Mouse (Mus musculus): Measurements from ENCODE around the gene Gnpnat1. TPM values are rescaled to one million over a fixed set of nuclear protein-coding genes. Genes with fewer than 3 reads are reported as not detected.

Gene Gnpnat1
- total RNA-seq, 2 experiments from 2014 or later, result 9.5 to 12.3 TPM

Small RNAs within 50 kb of the gene (microRNA-seq; reads per million reads assigned to microRNA genes)
- 0 reads per million in 2 experiments for gene Gm25353

Other genes starting within 250 kb of the Gnpnat1 start
- gene Gpr137c, start 185.2 kb downstream of the Gnpnat1 start, total RNA-seq (2021), result 1 to 10 TPM; 1.7 to 2.1 TPM
- gene Txndc16, start 184.6 kb downstream of the Gnpnat1 start, total RNA-seq (2021), result 1 to 10 TPM; 7.6 to 8.2 TPM
- gene Ero1l, start 86.1 kb downstream of the Gnpnat1 start, total RNA-seq (2021), result 1 to 10 TPM; 6.2 to 7.9 TPM
- 100 to 1,000 TPM in 1 of 2 experiments, 10 to 100 TPM in 1; 98.2 to 104 TPM for gene Psmc6, start 75.1 kb downstream of the Gnpnat1 start, total RNA-seq (2021)
- gene Styx, start 53.8 kb downstream of the Gnpnat1 start, total RNA-seq (2021), result 10 to 100 TPM; 43.7 to 44.8 TPM
- gene Fermt2, start 125.2 kb upstream of the Gnpnat1 start, total RNA-seq (2021), result 100 to 1,000 TPM; 180 to 188 TPM